Mouse (Mus musculus) liver, postnatal 0 days (tissue): Measurements from ENCODE around the gene Gm14137.

Source experiments
- CTCF ChIP-seq: sonication (generic); IDR thresholded peaks from 2 replicates; pipeline ENCODE4 v1.5.1; 2016; ENCODE audit warnings: antibody characterized with exemption, low read depth
- EP300 ChIP-seq: IDR thresholded peaks from 2 replicates; pipeline ENCODE4 v1.6.1; 2016; ENCODE audit warnings: antibody characterized with exemption, low read depth, mild to moderate bottlenecking

- TF ChIP-seq CTCF (no peak), EP300 (peak; percentile 97)
These were observed 37.9 kb upstream of the Gm14137 start for GRCm38 (mm10) chr2:119136346-119136898.
